Mouse (Mus musculus): ENCODE measurements around the gene Lmf2. TPM values are rescaled to one million over a fixed set of nuclear protein-coding genes. Genes with fewer than 3 reads are reported as not detected.

Gene Lmf2
- polyA plus RNA-seq, 1 experiment from 2014 or later = 29.7 TPM

DNA sequence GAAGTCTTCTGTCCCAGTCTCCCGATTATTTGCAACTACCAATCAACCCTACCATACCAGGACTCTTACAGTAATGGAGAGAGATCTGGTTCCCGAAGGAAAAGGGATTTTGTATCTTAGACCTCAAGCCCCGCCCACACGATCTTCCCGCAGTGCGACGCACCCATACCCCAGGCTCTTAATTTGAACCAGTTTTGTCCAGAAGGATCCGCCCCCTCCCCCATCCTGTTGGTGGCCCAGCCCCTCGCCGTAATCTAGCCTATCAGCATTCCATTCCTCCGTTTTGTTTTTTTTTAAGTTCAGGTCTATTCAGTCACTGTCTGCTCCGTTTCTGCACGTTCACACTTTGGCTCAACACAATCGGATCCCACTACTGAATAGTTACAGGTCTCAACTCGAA lies 913 bp upstream of the Lmf2 start:
- peak overlapping the region; percentile 92 for H3K9ac ChIP-seq (ENCODE audit: low read depth, low read length)
- peak; percentile 71 for ATAC-seq (replicated peaks; ENCODE audit: insufficient number of reproducible peaks, low FRiP score, low TSS enrichment)
- no peaks in the 10 kb centered on the region for H3K27me3 ChIP-seq (ENCODE audit: control insufficient read depth, insufficient read depth, low read length)
- H3K36me3 ChIP-seq (ENCODE audit: control insufficient read depth, insufficient read depth, low read length) = peaks cover 26% of the 10 kb centered on the region
- H3K4me2 ChIP-seq = peak overlapping the region; percentile 88
- peak overlapping the region; percentile 90 for H3K27ac ChIP-seq (ENCODE audit: low read depth, low read length)
- WGBS (ENCODE audit: insufficient replicate concordance) = under 1% methylated on average over 15 of the region's 15 CpGs
- H3K9me3 ChIP-seq (replicated peaks; ENCODE audit: control insufficient read depth, low read length) = no peaks in the 10 kb centered on the region
- peaks cover 19% of the 10 kb centered on the region for H3K4me1 ChIP-seq (ENCODE audit: control insufficient read depth, insufficient read depth, low read length)
- peak overlapping the region; percentile 85 for H3K4me3 ChIP-seq (ENCODE audit: low read depth, low read length)

DNA sequence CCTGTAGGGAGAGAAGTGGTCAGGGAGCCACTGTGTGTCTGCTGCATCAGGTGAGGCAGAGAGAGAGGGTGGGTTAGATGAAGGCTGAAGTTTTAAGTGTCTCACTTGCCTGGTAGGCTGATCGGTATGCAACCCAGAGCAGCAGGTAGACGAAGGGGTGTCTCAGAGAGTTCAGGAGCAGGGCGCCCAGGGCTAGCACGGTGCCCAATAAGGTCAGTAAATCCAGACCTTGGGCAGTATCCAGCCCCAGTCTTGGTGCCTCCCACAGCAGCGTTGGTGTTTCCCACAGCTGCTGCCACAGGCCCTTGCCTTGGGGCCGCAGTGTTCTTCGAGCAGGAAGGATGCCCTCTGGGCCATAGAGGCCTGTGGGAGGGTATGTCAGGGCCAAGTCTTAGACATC lies 1.0 kb downstream of the Lmf2 start:
- H3K27me3 ChIP-seq (ENCODE audit: control insufficient read depth, insufficient read depth, low read length) = no peaks in the 10 kb centered on the region
- H3K4me3 ChIP-seq (ENCODE audit: low read depth, low read length) = peak overlapping the region; percentile 85
- H3K9ac ChIP-seq (ENCODE audit: low read depth, low read length) = peak overlapping the region; percentile 92
- peaks cover 19% of the 10 kb centered on the region for H3K4me1 ChIP-seq (ENCODE audit: control insufficient read depth, insufficient read depth, low read length)
- H3K4me2 ChIP-seq = peak overlapping the region; percentile 88
- WGBS (ENCODE audit: insufficient replicate concordance) = 86% methylated on average over 7 of the region's 7 CpGs
- ATAC-seq (replicated peaks; ENCODE audit: insufficient number of reproducible peaks, low FRiP score, low TSS enrichment) = no peak
- H3K27ac ChIP-seq (ENCODE audit: low read depth, low read length) = no peak overlapping the region
- no peaks in the 10 kb centered on the region for H3K9me3 ChIP-seq (replicated peaks; ENCODE audit: control insufficient read depth, low read length)
- peaks cover 21% of the 10 kb centered on the region for H3K36me3 ChIP-seq (ENCODE audit: control insufficient read depth, insufficient read depth, low read length)

DNA sequence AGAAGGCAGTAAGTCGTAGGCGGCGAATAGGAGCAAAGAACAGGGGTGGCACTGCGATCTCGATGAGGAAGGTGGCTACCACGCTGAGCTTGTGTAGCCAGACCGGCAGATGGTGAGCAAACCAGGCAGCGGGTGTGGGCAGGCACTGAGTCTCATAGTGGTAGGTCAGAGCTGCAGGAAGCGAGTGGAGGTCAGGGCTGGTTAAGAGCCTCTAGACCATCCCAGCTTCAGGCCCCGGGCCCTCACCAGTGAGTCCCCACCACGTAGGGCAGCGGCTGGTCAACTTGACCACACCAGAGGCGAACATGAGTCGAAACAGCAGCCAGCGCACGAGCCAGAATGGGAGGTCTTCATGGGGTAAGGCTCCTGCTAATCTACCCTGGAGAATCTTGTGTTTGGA lies 1.6 kb downstream of the Lmf2 start:
- H3K4me1 ChIP-seq (ENCODE audit: control insufficient read depth, insufficient read depth, low read length) = peaks cover 18% of the 10 kb centered on the region
- peak overlapping the region; percentile 88; the same call in 1 of the 2 replicates for H3K4me2 ChIP-seq
- H3K27ac ChIP-seq (ENCODE audit: low read depth, low read length) = no peak overlapping the region
- H3K9me3 ChIP-seq (replicated peaks; ENCODE audit: control insufficient read depth, low read length) = no peaks in the 10 kb centered on the region
- H3K9ac ChIP-seq (ENCODE audit: low read depth, low read length) = peak overlapping the region; percentile 92; the same call in 1 of the 2 replicates
- no peak overlapping the region for H3K4me3 ChIP-seq (ENCODE audit: low read depth, low read length)
- no peak for ATAC-seq (replicated peaks; ENCODE audit: insufficient number of reproducible peaks, low FRiP score, low TSS enrichment)
- WGBS (ENCODE audit: insufficient replicate concordance) = 92% methylated on average over 16 of the region's 16 CpGs
- H3K27me3 ChIP-seq (ENCODE audit: control insufficient read depth, insufficient read depth, low read length) = no peaks in the 10 kb centered on the region
- peaks cover 21% of the 10 kb centered on the region for H3K36me3 ChIP-seq (ENCODE audit: control insufficient read depth, insufficient read depth, low read length)

DNA sequence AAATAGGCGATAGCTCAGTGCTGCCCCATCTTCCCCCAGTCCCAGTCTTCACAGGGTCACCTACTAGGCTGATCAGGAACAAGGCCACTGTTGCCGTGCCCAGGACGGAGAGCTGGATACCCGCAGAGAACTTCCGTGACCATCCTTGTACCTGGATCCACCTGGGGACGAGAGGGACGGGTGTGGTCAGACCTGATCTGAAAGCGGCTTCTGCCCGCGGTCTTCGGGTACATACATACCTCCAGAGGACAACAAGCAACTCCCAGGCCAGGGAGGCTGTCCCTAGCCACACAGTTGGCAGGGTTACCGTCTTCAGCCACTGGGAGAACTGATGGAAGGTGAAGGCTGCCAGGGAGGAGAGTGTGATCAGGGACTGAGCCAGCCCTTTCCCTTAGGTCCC lies 2.7 kb downstream of the Lmf2 start:
- Histone ChIP-seq H3K27me3 (ENCODE audit: control insufficient read depth, insufficient read depth, low read length) (no peaks in the 10 kb centered on the region), H3K4me3 (ENCODE audit: low read depth, low read length) (no peak overlapping the region), H3K4me1 (ENCODE audit: control insufficient read depth, insufficient read depth, low read length) (peaks cover 14% of the 10 kb centered on the region), H3K9me3 (replicated peaks; ENCODE audit: control insufficient read depth, low read length) (no peaks in the 10 kb centered on the region), H3K9ac (ENCODE audit: low read depth, low read length) (no peak overlapping the region), H3K4me2 (no peak overlapping the region), H3K36me3 (ENCODE audit: control insufficient read depth, insufficient read depth, low read length) (peaks cover 21% of the 10 kb centered on the region), H3K27ac (ENCODE audit: low read depth, low read length) (no peak overlapping the region)
- 93% methylated on average over 12 of the region's 12 CpGs for WGBS (ENCODE audit: insufficient replicate concordance)
- ATAC-seq (replicated peaks; ENCODE audit: insufficient number of reproducible peaks, low FRiP score, low TSS enrichment) = no peak

DNA sequence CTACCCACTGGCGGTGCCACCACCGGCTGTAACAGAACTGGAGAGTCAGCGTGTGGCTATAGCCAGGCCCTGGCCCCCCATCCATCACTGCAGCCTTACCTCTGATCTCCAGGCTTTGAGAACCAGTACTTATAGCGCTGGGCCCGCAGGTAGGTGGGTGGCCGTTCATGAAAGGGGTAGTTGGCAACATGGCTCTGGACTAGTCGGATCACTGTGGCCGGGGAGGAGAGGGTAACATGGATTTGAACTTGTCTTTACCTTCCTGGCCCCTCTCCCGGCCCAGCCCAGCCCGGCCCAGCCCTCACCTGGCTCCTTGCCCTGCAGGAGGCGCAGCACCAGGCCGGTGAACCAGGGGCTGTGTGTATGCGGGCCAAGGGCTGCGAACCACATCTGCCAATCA lies 3.4 kb downstream of the Lmf2 start:
- H3K36me3 ChIP-seq (ENCODE audit: control insufficient read depth, insufficient read depth, low read length) = peaks cover 21% of the 10 kb centered on the region
- no peak overlapping the region for H3K9ac ChIP-seq (ENCODE audit: low read depth, low read length)
- no peak overlapping the region for H3K4me2 ChIP-seq
- H3K27me3 ChIP-seq (ENCODE audit: control insufficient read depth, insufficient read depth, low read length) = no peaks in the 10 kb centered on the region
- no peak overlapping the region for H3K27ac ChIP-seq (ENCODE audit: low read depth, low read length)
- ATAC-seq (replicated peaks; ENCODE audit: insufficient number of reproducible peaks, low FRiP score, low TSS enrichment) = no peak
- H3K4me3 ChIP-seq (ENCODE audit: low read depth, low read length) = no peak overlapping the region
- WGBS (ENCODE audit: insufficient replicate concordance) = 93% methylated on average over 14 of the region's 14 CpGs
- H3K4me1 ChIP-seq (ENCODE audit: control insufficient read depth, insufficient read depth, low read length) = peaks cover 10% of the 10 kb centered on the region
- H3K9me3 ChIP-seq (replicated peaks; ENCODE audit: control insufficient read depth, low read length) = no peaks in the 10 kb centered on the region

DNA sequence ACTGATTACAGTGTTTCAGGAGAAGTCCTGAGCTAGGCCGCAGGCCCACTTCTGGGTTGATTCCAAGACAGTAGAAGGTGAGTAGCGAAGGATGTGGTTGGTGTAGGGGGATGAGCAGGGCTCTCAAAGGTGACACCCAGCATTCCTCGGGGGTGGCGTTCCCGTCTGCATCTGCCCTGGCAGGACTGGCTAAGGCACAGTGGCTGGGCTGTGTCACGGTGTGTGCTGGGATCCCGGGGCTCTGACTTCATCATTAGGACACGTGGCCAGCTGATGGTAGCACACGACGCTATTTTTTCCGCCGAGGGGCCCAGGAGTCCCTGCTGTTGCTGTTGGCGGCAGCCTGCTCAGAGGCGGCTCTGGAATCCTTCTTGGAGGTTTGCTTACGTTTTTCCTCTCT lies 4.2 kb downstream of the Lmf2 start:
- WGBS (ENCODE audit: insufficient replicate concordance) = 81% methylated on average over 15 of the region's 15 CpGs
- no peak overlapping the region for H3K27ac ChIP-seq (ENCODE audit: low read depth, low read length)
- no peak overlapping the region for H3K9ac ChIP-seq (ENCODE audit: low read depth, low read length)
- H3K4me3 ChIP-seq (ENCODE audit: low read depth, low read length) = no peak overlapping the region
- no peak for ATAC-seq (replicated peaks; ENCODE audit: insufficient number of reproducible peaks, low FRiP score, low TSS enrichment)
- H3K4me1 ChIP-seq (ENCODE audit: control insufficient read depth, insufficient read depth, low read length) = peaks cover 8% of the 10 kb centered on the region
- no peaks in the 10 kb centered on the region for H3K9me3 ChIP-seq (replicated peaks; ENCODE audit: control insufficient read depth, low read length)
- H3K4me2 ChIP-seq = no peak overlapping the region
- peaks cover 21% of the 10 kb centered on the region for H3K36me3 ChIP-seq (ENCODE audit: control insufficient read depth, insufficient read depth, low read length)
- no peaks in the 10 kb centered on the region for H3K27me3 ChIP-seq (ENCODE audit: control insufficient read depth, insufficient read depth, low read length)

DNA sequence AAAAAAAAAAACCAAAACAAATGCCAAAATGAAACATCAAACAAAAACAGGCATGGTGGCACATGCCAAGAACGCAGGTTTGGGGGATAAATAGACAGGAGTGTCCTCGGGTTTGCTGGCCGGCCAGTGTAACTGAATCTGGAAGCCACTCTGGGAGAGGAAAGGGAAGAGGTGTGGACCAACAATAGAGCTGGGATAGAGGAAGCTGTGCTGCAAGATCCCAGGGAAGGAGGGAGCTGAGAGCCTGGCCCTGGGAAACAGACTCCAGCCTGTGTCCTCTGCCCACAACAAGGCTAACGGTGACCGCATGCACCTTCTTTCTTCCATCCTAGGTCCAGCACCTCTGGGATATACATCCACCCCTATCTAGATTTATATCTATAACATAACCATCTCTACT lies 5.0 kb downstream of the Lmf2 start:
- H3K27me3 ChIP-seq (ENCODE audit: control insufficient read depth, insufficient read depth, low read length) = no peaks in the 10 kb centered on the region
- no peak overlapping the region for H3K4me3 ChIP-seq (ENCODE audit: low read depth, low read length)
- ATAC-seq (replicated peaks; ENCODE audit: insufficient number of reproducible peaks, low FRiP score, low TSS enrichment) = no peak
- H3K27ac ChIP-seq (ENCODE audit: low read depth, low read length) = no peak overlapping the region
- no peak overlapping the region for H3K9ac ChIP-seq (ENCODE audit: low read depth, low read length)
- peaks cover 21% of the 10 kb centered on the region for H3K36me3 ChIP-seq (ENCODE audit: control insufficient read depth, insufficient read depth, low read length)
- peaks cover 8% of the 10 kb centered on the region for H3K4me1 ChIP-seq (ENCODE audit: control insufficient read depth, insufficient read depth, low read length)
- H3K4me2 ChIP-seq = no peak overlapping the region
- 74% methylated on average over 5 of the region's 5 CpGs for WGBS (ENCODE audit: insufficient replicate concordance)
- H3K9me3 ChIP-seq (replicated peaks; ENCODE audit: control insufficient read depth, low read length) = no peaks in the 10 kb centered on the region

DNA sequence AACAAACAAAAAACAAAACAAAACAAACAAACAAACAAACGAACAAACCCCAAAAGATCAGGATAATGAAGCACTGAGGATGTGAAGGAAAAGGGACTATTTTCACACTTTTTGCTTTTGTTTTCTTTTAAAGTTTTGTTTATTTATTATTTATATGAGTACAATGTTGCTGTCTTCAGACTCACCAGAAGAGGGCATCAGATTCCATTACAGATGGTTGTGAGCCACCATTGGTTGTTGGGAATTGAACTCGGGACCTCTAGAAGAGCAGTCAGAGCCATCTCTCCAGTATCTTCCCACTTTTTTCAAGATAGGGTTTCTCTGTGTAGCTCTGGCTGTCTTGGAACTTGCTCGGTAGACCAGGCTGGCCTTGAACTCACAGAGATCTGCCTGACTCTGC lies 12.1 kb downstream of the Lmf2 start:
- WGBS (ENCODE audit: insufficient replicate concordance) = 79% methylated on average over 3 of the region's 3 CpGs

DNA sequence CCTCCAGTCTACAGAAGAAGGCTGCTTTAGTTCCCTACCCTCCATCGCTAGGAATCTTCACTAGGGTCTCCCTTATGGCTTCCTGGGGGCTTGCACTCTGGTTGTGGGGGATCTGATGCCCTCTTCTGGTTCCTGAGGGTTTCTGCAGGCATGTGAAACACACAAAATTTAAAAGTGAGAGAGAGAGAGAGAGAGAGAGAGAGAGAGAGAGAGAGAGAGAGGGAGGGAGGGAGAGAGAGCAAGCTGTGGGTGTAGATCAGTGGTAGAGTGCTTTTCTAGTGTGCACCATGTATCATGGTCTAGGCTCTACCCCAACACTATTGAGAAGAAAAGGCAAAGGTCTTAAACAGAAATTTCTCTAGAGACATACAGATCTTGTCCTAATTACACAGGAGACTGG lies 13.8 kb downstream of the Lmf2 start:
- Histone ChIP-seq H3K4me1 (ENCODE audit: control insufficient read depth, insufficient read depth, low read length) (no peaks in the 10 kb centered on the region), H3K27ac (ENCODE audit: low read depth, low read length) (no peak overlapping the region), H3K27me3 (ENCODE audit: control insufficient read depth, insufficient read depth, low read length) (no peaks in the 10 kb centered on the region), H3K9ac (ENCODE audit: low read depth, low read length) (no peak overlapping the region), H3K9me3 (replicated peaks; ENCODE audit: control insufficient read depth, low read length) (no peaks in the 10 kb centered on the region), H3K4me2 (no peak overlapping the region), H3K4me3 (ENCODE audit: low read depth, low read length) (no peak overlapping the region), H3K36me3 (ENCODE audit: control insufficient read depth, insufficient read depth, low read length) (no peaks in the 10 kb centered on the region)
- ATAC-seq (replicated peaks; ENCODE audit: insufficient number of reproducible peaks, low FRiP score, low TSS enrichment) = no peak
- whole genome bisulfite sequencing (ENCODE audit: insufficient replicate concordance) = 48% methylated on average over 1 of the region's 1 CpGs

More for the DNA sequence above, 12.1 kb downstream of the Lmf2 start:
- H3K9ac ChIP-seq (ENCODE audit: low read depth, low read length) = no peak overlapping the region
- H3K9me3 ChIP-seq (replicated peaks; ENCODE audit: control insufficient read depth, low read length) = no peaks in the 10 kb centered on the region
- H3K36me3 ChIP-seq (ENCODE audit: control insufficient read depth, insufficient read depth, low read length) = no peaks in the 10 kb centered on the region
- H3K4me3 ChIP-seq (ENCODE audit: low read depth, low read length) = no peak overlapping the region
- no peak for ATAC-seq (replicated peaks; ENCODE audit: insufficient number of reproducible peaks, low FRiP score, low TSS enrichment)
- H3K4me1 ChIP-seq (ENCODE audit: control insufficient read depth, insufficient read depth, low read length) = no peaks in the 10 kb centered on the region
- H3K4me2 ChIP-seq = no peak overlapping the region
- no peak overlapping the region for H3K27ac ChIP-seq (ENCODE audit: low read depth, low read length)
- no peaks in the 10 kb centered on the region for H3K27me3 ChIP-seq (ENCODE audit: control insufficient read depth, insufficient read depth, low read length)

Data from heart, embryonic 11.5 days (tissue).